Mouse (Mus musculus): Measurements from ENCODE around the gene Npw. TPM values are rescaled to one million over a fixed set of nuclear protein-coding genes. Genes with fewer than 3 reads are reported as not detected.

The Npw gene
- polyA plus RNA-seq (2014; fragmentation: Nextera tagmentation; extraction: Ambion mirVana): 0.31 and 0.47 TPM in 2 replicates

DNA sequence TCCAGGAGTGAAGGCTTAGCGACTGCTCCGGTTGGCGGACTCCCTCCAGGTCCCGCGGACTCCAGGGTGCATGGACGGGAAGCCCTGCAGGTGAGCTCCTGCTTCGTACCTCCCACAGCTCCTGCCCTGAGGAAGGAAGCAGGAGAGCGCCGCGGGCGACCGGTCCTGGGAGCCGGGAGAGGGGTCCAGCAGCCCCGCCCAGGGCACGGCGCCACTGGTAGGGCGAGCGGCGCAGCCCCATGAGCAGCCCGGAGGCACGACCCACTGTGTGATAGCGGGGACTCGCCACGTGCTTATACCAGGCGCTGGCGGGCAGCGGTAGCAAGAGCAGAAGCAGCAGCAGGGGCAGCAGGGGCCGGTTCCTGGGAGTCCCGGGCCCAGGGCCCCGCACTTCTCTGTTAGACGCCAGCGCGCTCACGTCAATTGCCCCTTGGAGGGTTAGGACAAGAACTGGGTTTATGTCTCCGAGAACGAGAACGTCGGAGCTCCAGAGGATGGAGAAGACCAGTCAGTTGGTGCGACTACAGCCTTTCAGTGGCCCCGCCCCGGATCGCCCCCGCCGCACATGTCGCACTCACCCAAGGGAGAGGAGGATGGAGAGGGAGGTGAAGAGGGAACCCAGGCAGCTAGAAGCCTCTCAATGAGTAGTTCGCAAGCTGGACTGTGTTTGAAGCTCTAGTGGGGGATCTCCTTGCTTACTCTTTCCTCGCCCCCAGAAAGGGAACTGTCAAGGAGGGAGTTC, at the start of gene Npw:
Npw (minus strand) TSS at position 441 of the 742 bp plus-strand sequence.
- peaks cover 10% of the 10 kb centered on the region; the same call in 1 of the 2 replicates for H3K4me1 ChIP-seq (replicated peaks; ENCODE audit: control insufficient read depth, insufficient read depth, low read length)
- ATAC-seq (replicated peaks; ENCODE audit: low FRiP score) (0 out of 2 replicates have a peak, but pooled peaks have one; percentile 46), DNase-seq (ENCODE audit: low spot score) (no peak)
- H3K9ac ChIP-seq (ENCODE audit: low read depth, low read length): peak within 1 kb of the TSS; percentile 44
- no peaks in the 10 kb centered on the region for H3K9me3 ChIP-seq (ENCODE audit: control insufficient read depth, low read length)
- H3K4me3 ChIP-seq (ENCODE audit: low read depth, low read length): peak within 1 kb of the TSS; percentile 40
- no peak within 1 kb of the TSS for H3K27ac ChIP-seq (ENCODE audit: low read depth, low read length)
- H3K27me3 ChIP-seq (replicated peaks; ENCODE audit: control insufficient read depth, insufficient read depth, low read length): peaks cover 43% of the 10 kb centered on the region
- H3K36me3 ChIP-seq (ENCODE audit: control insufficient read depth, insufficient read depth, low read length): no peaks in the 10 kb centered on the region
- H3K4me2 ChIP-seq: peak within 1 kb of the TSS; percentile 72
- 2% methylated on average over 47 of the region's 47 CpGs for WGBS

DNA sequence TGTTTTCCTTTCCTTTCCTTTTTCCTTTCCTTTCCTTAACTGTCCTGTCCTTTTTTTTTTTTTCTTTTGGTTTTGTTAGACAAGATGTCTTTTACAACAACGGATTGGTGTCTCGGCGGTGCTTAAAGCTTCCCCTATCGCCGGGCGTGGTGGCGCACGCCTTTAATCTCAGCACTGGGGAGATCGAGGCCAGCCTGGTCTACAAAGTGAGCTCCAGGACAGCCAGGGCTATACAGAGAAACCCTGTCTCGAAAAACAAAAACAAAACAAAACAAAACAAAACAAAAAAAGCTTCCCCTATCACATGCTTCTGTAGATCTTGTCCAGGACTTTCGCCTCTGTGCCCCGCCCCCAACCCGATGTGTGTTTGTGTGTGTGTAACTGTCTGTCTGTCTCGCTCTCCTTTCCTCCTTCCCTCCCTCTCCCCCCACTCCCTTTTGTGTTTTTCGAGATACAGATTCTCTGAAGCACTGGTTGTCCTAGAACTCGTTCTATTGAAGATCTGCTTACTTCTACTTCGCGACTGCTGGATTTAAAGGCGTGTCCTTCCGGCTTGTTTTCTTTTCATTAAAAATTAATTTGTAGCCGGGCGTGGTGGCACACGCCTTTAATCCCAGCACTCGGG, 49.7 kb upstream of the Npw start:
- Histone ChIP-seq H3K27me3 (replicated peaks; ENCODE audit: control insufficient read depth, insufficient read depth, low read length) (no peaks in the 10 kb centered on the region), H3K4me1 (replicated peaks; ENCODE audit: control insufficient read depth, insufficient read depth, low read length) (peaks cover 12% of the 10 kb centered on the region; the same call in 1 of the 2 replicates), H3K27ac (ENCODE audit: low read depth, low read length) (peak overlapping the region; percentile 40), H3K4me3 (ENCODE audit: low read depth, low read length) (peak overlapping the region; percentile 55), H3K36me3 (ENCODE audit: control insufficient read depth, insufficient read depth, low read length) (peaks cover 18% of the 10 kb centered on the region; the same call in 1 of the 2 replicates), H3K4me2 (peak overlapping the region; percentile 73), H3K9me3 (ENCODE audit: control insufficient read depth, low read length) (no peaks in the 10 kb centered on the region), H3K9ac (ENCODE audit: low read depth, low read length) (peak overlapping the region; percentile 60)
- 4% methylated on average over 24 of the region's 24 CpGs for WGBS
- DNase-seq (ENCODE audit: low spot score) (peak; percentile 64), ATAC-seq (replicated peaks; ENCODE audit: low FRiP score) (peak; percentile 50)

DNA sequence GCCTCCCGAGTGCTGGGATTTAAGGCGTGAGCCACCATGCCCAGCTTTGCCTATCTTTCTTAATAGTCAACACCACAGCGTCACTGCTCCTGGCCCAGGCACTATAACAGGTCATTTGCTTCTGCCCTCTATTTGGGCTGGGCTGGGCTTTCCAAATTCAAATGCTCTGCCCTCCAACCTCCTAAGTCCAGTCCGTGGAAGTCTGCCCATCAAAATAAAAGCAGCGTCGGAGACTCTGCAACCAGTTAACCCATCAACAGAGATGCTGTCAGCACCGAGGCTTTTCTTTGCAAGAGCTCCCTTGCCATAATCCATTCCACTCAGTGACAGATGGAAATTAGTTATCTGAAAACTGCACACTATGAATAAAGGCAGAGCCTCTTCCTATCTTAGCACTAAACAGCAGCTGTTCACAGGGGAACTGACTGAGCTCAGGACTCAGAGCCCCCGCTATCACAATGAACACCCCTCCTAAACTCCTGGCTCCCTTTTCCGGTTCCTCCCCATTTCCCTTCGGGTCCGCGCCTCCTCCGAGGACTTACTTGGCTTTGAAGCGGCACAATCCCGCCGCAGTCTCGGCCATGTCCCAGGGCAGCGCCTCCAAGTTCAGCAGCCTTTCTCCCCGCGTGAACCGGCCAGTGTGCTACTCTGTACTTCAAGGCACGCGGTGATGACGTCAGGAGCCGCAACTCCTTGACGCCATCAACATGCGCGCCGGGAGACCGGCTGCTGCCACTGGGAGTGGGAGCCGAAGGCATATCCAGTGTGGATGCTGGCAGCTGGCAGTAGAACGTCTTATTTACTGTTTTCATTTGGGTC, 48.9 kb upstream of the Npw start, which contains the start of gene Tbl3:
Tbl3 (minus strand) TSS at position 679 of the 819 bp plus-strand sequence.
- ATAC-seq (replicated peaks; ENCODE audit: low FRiP score): peak; percentile 84

DNA sequence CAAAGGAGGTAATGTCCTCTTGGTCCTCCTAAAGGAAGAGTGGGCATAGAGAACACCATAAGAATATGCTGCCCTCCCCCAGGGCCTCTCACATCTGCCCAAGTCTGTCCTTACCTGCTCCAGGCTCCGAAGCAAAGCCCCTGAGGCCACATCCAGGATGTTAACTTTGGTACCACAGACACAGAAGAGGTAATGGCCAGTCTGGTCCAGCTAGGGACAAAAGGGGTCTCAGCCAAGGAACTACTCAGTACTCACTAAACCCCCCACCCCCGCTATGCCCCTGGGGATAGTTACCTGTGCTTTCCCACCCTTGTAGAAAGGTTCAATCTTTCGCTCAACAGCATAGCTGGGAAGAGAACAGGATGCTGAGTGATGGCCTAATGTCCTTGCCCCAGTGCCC, 47.6 kb upstream of the Npw start:
- H3K4me2 ChIP-seq: peak overlapping the region; percentile 73; the same call in 1 of the 2 replicates
- no peaks in the 10 kb centered on the region for H3K27me3 ChIP-seq (replicated peaks; ENCODE audit: control insufficient read depth, insufficient read depth, low read length)
- no peak for DNase-seq (ENCODE audit: low spot score)
- peaks cover 35% of the 10 kb centered on the region; the same call in 1 of the 2 replicates for H3K36me3 ChIP-seq (ENCODE audit: control insufficient read depth, insufficient read depth, low read length)
- 92% methylated on average over 3 of the region's 3 CpGs for WGBS
- peak overlapping the region; percentile 55; the same call in 1 of the 2 replicates for H3K4me3 ChIP-seq (ENCODE audit: low read depth, low read length)
- H3K9me3 ChIP-seq (ENCODE audit: control insufficient read depth, low read length): no peaks in the 10 kb centered on the region
- H3K4me1 ChIP-seq (replicated peaks; ENCODE audit: control insufficient read depth, insufficient read depth, low read length): peaks cover 12% of the 10 kb centered on the region; the same call in 1 of the 2 replicates
- H3K9ac ChIP-seq (ENCODE audit: low read depth, low read length): no peak overlapping the region
- no peak for ATAC-seq (replicated peaks; ENCODE audit: low FRiP score)
- H3K27ac ChIP-seq (ENCODE audit: low read depth, low read length): no peak overlapping the region

More for the DNA sequence above, 48.9 kb upstream of the Npw start, which contains the start of gene Tbl3:
- Histone ChIP-seq H3K27me3 (replicated peaks; ENCODE audit: control insufficient read depth, insufficient read depth, low read length) (no peaks in the 10 kb centered on the region), H3K4me2 (peak within 1 kb of the TSS; percentile 73), H3K4me1 (replicated peaks; ENCODE audit: control insufficient read depth, insufficient read depth, low read length) (peaks cover 12% of the 10 kb centered on the region; the same call in 1 of the 2 replicates), H3K9me3 (ENCODE audit: control insufficient read depth, low read length) (no peaks in the 10 kb centered on the region), H3K9ac (ENCODE audit: low read depth, low read length) (peak within 1 kb of the TSS; percentile 60), H3K27ac (ENCODE audit: low read depth, low read length) (peak within 1 kb of the TSS; percentile 40), H3K36me3 (ENCODE audit: control insufficient read depth, insufficient read depth, low read length) (peaks cover 22% of the 10 kb centered on the region; the same call in 1 of the 2 replicates), H3K4me3 (ENCODE audit: low read depth, low read length) (peak within 1 kb of the TSS; percentile 55)
- DNase-seq (ENCODE audit: low spot score): peak; percentile 94
- 3% methylated on average over 32 of the region's 32 CpGs for WGBS

DNA sequence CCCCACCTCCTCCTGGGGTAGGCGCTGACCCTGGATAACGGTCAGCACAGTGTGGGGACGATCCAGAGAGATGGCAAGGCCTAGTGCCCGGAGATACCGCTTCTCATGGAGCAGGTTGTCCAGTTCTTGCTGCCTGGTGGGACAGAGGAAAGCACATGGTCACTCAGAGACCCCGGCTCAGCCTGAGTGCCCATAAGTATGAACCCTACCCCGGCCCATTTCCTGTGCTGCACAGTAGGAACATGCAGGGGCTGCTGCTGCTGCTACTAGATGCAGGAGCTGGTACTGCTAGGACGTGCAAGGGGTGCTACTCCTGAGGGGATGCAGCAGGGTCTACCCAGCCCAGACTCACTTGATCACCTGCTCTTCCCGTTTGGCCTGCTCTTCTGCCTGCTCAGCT, 43.0 kb upstream of the Npw start:
- no peak for DNase-seq (ENCODE audit: low spot score)
- H3K27me3 ChIP-seq (replicated peaks; ENCODE audit: control insufficient read depth, insufficient read depth, low read length): no peaks in the 10 kb centered on the region
- H3K36me3 ChIP-seq (ENCODE audit: control insufficient read depth, insufficient read depth, low read length): peaks cover 45% of the 10 kb centered on the region; the same call in 1 of the 2 replicates
- H3K4me2 ChIP-seq: no peak overlapping the region
- no peak overlapping the region for H3K27ac ChIP-seq (ENCODE audit: low read depth, low read length)
- peaks cover 16% of the 10 kb centered on the region for H3K4me1 ChIP-seq (replicated peaks; ENCODE audit: control insufficient read depth, insufficient read depth, low read length)
- no peaks in the 10 kb centered on the region for H3K9me3 ChIP-seq (ENCODE audit: control insufficient read depth, low read length)
- WGBS: 88% methylated on average over 9 of the region's 9 CpGs
- H3K9ac ChIP-seq (ENCODE audit: low read depth, low read length): no peak overlapping the region
- ATAC-seq (replicated peaks; ENCODE audit: low FRiP score): no peak
- H3K4me3 ChIP-seq (ENCODE audit: low read depth, low read length): no peak overlapping the region

DNA sequence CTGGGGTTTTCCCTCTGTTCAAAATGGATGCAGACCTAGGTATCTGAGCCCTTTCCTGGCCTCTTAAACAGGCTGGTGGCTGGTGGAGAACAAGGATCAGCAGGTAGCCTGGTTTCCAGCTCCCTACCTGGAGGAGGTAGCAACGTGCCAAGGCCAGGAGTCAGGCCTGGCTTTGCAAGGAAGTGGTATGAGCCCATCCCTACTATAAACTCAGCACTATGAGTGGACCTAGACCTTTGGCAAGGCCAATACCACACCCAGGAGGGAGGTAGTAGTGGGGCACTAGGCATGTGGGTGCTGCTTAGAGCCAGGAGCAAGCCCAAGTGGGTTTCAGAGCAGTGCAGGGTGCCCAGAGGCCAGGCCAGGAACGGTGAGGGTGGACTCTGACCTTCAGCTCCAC, 41.2 kb upstream of the Npw start:
- Histone ChIP-seq H3K36me3 (ENCODE audit: control insufficient read depth, insufficient read depth, low read length) (peaks cover 36% of the 10 kb centered on the region; the same call in 1 of the 2 replicates), H3K9ac (ENCODE audit: low read depth, low read length) (no peak overlapping the region), H3K9me3 (ENCODE audit: control insufficient read depth, low read length) (no peaks in the 10 kb centered on the region), H3K4me2 (no peak overlapping the region), H3K4me3 (ENCODE audit: low read depth, low read length) (no peak overlapping the region), H3K4me1 (replicated peaks; ENCODE audit: control insufficient read depth, insufficient read depth, low read length) (peaks cover 16% of the 10 kb centered on the region), H3K27ac (ENCODE audit: low read depth, low read length) (peak overlapping the region; percentile 3; the same call in 1 of the 2 replicates), H3K27me3 (replicated peaks; ENCODE audit: control insufficient read depth, insufficient read depth, low read length) (no peaks in the 10 kb centered on the region)
- no peak for DNase-seq (ENCODE audit: low spot score)
- no peak for ATAC-seq (replicated peaks; ENCODE audit: low FRiP score)
- 86% methylated on average over 2 of the region's 2 CpGs for WGBS

DNA sequence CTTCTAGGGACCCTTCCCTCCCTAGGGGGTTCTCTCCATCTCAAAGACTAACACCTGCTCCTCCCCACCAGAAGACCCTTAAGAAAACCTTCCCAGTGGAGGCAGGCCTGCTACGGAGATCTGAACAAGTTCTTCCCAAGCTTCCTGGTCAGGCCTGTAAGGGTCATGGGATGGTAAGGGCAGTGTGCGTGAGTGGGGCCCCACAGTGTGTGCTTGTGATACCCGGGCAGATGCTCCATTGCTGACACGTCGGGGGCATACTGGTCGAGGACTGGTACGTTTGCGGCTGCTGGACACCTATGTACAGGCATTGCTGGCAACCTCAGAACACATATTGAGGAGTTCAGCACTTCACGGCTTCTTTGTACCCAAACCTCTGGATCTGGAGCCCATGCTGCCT, 40.5 kb upstream of the Npw start:
- ATAC-seq (replicated peaks; ENCODE audit: low FRiP score): no peak
- Histone ChIP-seq H3K9me3 (ENCODE audit: control insufficient read depth, low read length) (no peaks in the 10 kb centered on the region), H3K4me3 (ENCODE audit: low read depth, low read length) (no peak overlapping the region), H3K27ac (ENCODE audit: low read depth, low read length) (no peak overlapping the region), H3K36me3 (ENCODE audit: control insufficient read depth, insufficient read depth, low read length) (peaks cover 32% of the 10 kb centered on the region; the same call in 1 of the 2 replicates), H3K4me2 (no peak overlapping the region), H3K27me3 (replicated peaks; ENCODE audit: control insufficient read depth, insufficient read depth, low read length) (no peaks in the 10 kb centered on the region), H3K9ac (ENCODE audit: low read depth, low read length) (no peak overlapping the region), H3K4me1 (replicated peaks; ENCODE audit: control insufficient read depth, insufficient read depth, low read length) (peaks cover 16% of the 10 kb centered on the region)
- DNase-seq (ENCODE audit: low spot score): no peak
- 71% methylated on average over 9 of the region's 9 CpGs for WGBS

DNA sequence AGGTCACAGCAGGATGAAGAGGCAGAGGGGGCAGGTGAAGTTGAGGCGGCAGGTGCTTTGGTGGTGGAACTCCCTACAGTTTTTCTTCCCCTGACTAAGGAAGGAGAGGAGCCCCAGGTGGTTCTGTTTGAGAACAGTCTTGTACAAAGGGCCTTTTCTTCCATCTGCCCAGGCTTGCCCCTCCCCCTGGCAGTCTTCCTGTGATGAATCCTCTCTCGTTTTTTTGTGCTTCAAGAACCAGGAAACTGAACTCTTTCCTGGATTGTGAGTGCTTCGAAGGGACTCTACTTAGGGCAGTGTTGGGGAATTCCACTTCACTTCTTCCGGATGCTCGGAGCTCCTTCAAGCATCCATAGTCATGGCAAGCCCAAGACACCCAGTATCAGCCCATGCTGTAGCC, 39.7 kb upstream of the Npw start:
- ATAC-seq (replicated peaks; ENCODE audit: low FRiP score) (no peak), DNase-seq (ENCODE audit: low spot score) (no peak)
- peaks cover 30% of the 10 kb centered on the region; the same call in 1 of the 2 replicates for H3K36me3 ChIP-seq (ENCODE audit: control insufficient read depth, insufficient read depth, low read length)
- no peak overlapping the region for H3K27ac ChIP-seq (ENCODE audit: low read depth, low read length)
- H3K27me3 ChIP-seq (replicated peaks; ENCODE audit: control insufficient read depth, insufficient read depth, low read length): no peaks in the 10 kb centered on the region
- H3K4me2 ChIP-seq: no peak overlapping the region
- no peak overlapping the region for H3K4me3 ChIP-seq (ENCODE audit: low read depth, low read length)
- WGBS: 19% methylated on average over 5 of the region's 5 CpGs
- H3K9ac ChIP-seq (ENCODE audit: low read depth, low read length): peak overlapping the region; percentile 23; the same call in 1 of the 2 replicates
- no peaks in the 10 kb centered on the region for H3K9me3 ChIP-seq (ENCODE audit: control insufficient read depth, low read length)
- peaks cover 16% of the 10 kb centered on the region for H3K4me1 ChIP-seq (replicated peaks; ENCODE audit: control insufficient read depth, insufficient read depth, low read length)

Data from liver, embryonic 11.5 days (tissue).